Mouse (Mus musculus) forebrain, postnatal 0 days (tissue): ENCODE data around the gene Dnaja3. TPM values are rescaled to one million over a fixed set of nuclear protein-coding genes. Genes with fewer than 3 reads are reported as not detected.

Source experiments
- ATAC-seq: fragments of 200-750 bp; cut with Nextera tagmentation; 2 replicates; pipeline ENCODE4 v1.8.0; 2017; ENCODE audit warnings: mild to moderate bottlenecking, moderate library complexity
- DNase-seq: peaks from one replicate; pipeline ENCODE4 v3.0.0-alpha.2; 2015
- H3K27ac ChIP-seq: fragments of 300-500 bp; sonication (generic); 2 replicates; pipeline ENCODE4 v1.5.1; 2014; ENCODE audit warnings: low read depth, mild to moderate bottlenecking, antibody characterized with exemption, low read length, moderate library complexity, mixed read lengths
- H3K27me3 ChIP-seq: fragments of 300-500 bp; sonication (generic); 2 replicates; pipeline ENCODE4 v1.6.1; 2014; ENCODE audit warnings: mild to moderate bottlenecking, low read length, mixed read lengths; ENCODE audit not compliant: insufficient read depth
- H3K36me3 ChIP-seq: fragments of 300-500 bp; sonication (generic); 2 replicates; pipeline ENCODE4 v1.6.1; 2014; ENCODE audit warnings: mild to moderate bottlenecking, moderate library complexity; ENCODE audit not compliant: insufficient read depth
- H3K4me1 ChIP-seq: fragments of 300-500 bp; sonication (generic); 2 replicates; pipeline ENCODE4 v1.6.1; 2014; ENCODE audit warnings: antibody characterized with exemption; ENCODE audit not compliant: insufficient read depth
- H3K4me2 ChIP-seq: fragments of 300-500 bp; sonication (generic); 2 replicates; pipeline ENCODE4 v1.6.1; 2014; ENCODE audit warnings: low read depth, mild to moderate bottlenecking, moderate library complexity
- H3K4me3 ChIP-seq: fragments of 300-500 bp; sonication (generic); 2 replicates; pipeline ENCODE4 v1.5.1; 2014; ENCODE audit warnings: low read depth, low read length, mixed read lengths
- H3K9ac ChIP-seq: fragments of 300-500 bp; sonication (generic); 2 replicates; pipeline ENCODE4 v1.6.1; 2014; ENCODE audit warnings: mild to moderate bottlenecking
- H3K9me3 ChIP-seq: fragments of 300-500 bp; sonication (generic); 2 replicates; pipeline ENCODE4 v1.6.1; 2016; ENCODE audit warnings: low read length
- CTCF ChIP-seq: sonication (generic); IDR thresholded peaks from 2 replicates; pipeline ENCODE4 v1.5.1; 2016; ENCODE audit warnings: antibody characterized with exemption, control low read depth, low read depth
- WGBS: fragments of 180-500 bp; shearing (Covaris S2); extraction: QIAGEN DNeasy Blood & Tissue Kit; methylation state at CpG from one replicate; pipeline ENCODE4 v1.1.7; 2014; 5-methylcytosine and 5-hydroxymethylcytosine counted together
- polyA plus RNA-seq: library from polyadenylated mRNA; unstranded; fragments of >200 nt; fragmentation: Nextera tagmentation; extraction: Ambion mirVana; gene quantifications from 2 replicates; pipeline ENCODE4 v1.2.1, GENCODE M21; 2015
- total RNA-seq: library from RNA; depleted of rRNA; stranded (reverse); fragments of >200 nt; gene quantifications from 2 replicates; pipeline ENCODE4 v1.2.3, GENCODE M21; 2014

Gene Dnaja3
- total and polyA plus RNA-seq, 2 experiments from 2014 or later: 48.6 to 51.5 TPM

DNA sequence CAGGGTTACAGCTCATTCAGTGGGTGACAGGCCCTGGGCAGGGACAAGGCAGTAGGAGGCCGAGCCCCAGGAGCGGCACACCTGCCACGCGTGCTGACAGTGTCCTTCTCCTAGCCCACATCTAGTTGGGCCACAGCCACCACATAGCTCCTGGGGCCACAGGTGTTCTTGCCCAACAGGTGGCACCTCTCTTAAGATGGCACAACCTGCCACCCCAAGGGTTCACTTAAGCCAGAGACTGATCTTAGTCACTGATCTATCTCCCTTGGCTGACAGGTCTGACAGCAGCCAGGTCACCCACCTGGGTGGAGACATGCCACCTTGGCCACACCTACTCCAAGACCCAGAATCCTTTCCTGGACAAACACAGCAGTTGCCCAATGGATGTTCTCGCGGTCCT is 3.1 kb downstream of the Dnaja3 start:
- H3K4me2 ChIP-seq: no peak overlapping the region
- 75% methylated on average over 6 of the region's 6 CpGs for WGBS
- no peaks in the 10 kb centered on the region for H3K4me1 ChIP-seq
- 0 out of 2 replicates have a peak overlapping the region, but pooled peaks have one; percentile 9 for H3K27ac ChIP-seq
- no peak overlapping the region for H3K4me3 ChIP-seq
- H3K36me3 ChIP-seq: no peaks in the 10 kb centered on the region
- no peak overlapping the region for H3K9ac ChIP-seq
- no peak for ATAC-seq
- H3K9me3 ChIP-seq: no peaks in the 10 kb centered on the region
- H3K27me3 ChIP-seq: no peaks in the 10 kb centered on the region
- DNase-seq: no peak
- TF ChIP-seq CTCF: no peak

GRCm38 (mm10) chr16:4643670-4644419 is 4.1 kb downstream of the Dnaja3 start:
- Histone ChIP-seq H3K27ac (0 out of 2 replicates have a peak overlapping the region, but pooled peaks have one; percentile 9), H3K36me3 (0 out of 2 replicates have a peak, but pooled peaks cover under 1% of the 10 kb centered on the region), H3K27me3 (no peaks in the 10 kb centered on the region), H3K9ac (no peak overlapping the region), H3K4me2 (no peak overlapping the region), H3K4me3 (no peak overlapping the region), H3K9me3 (no peaks in the 10 kb centered on the region), H3K4me1 (no peaks in the 10 kb centered on the region)
- DNase-seq: peak; percentile 82
- TF ChIP-seq CTCF: no peak
- ATAC-seq: peak; percentile 75
- WGBS: 42% methylated on average over 11 of the region's 11 CpGs

DNA sequence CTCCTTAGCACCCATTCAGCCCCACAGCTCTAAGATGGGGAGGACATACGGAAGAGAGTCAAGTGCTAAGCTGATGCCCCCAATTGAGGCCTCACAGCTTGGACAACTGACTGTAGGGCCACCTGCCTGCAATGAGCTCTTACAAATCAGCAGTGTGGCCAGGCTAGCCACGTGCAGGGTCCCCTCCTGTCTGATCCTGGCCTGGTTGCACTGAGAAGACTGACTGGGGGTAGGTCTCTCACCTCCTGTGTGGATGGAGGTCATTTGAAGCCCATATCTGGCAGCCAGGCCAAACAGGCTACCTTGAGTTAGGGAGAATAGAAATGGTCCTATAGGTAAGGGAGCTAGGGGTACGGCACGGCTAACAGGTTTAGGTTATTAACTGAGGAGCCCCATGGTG is 6.1 kb downstream of the Dnaja3 start:
- no peak for TF ChIP-seq CTCF
- H3K4me2 ChIP-seq: no peak overlapping the region
- ATAC-seq: no peak
- DNase-seq: no peak
- H3K27ac ChIP-seq: no peak overlapping the region
- H3K9me3 ChIP-seq: no peaks in the 10 kb centered on the region
- peaks cover 8% of the 10 kb centered on the region; the same call in 1 of the 2 replicates for H3K36me3 ChIP-seq
- no peaks in the 10 kb centered on the region for H3K27me3 ChIP-seq
- no peak overlapping the region for H3K4me3 ChIP-seq
- H3K9ac ChIP-seq: no peak overlapping the region
- H3K4me1 ChIP-seq: no peaks in the 10 kb centered on the region
- 76% methylated on average over 4 of the region's 4 CpGs for WGBS

GRCm38 (mm10) chr16:4646831-4647230 is 7.0 kb downstream of the Dnaja3 start:
- no peak for DNase-seq
- TF ChIP-seq CTCF: no peak
- no peak overlapping the region for H3K4me2 ChIP-seq
- WGBS: 76% methylated on average over 4 of the region's 4 CpGs
- H3K9ac ChIP-seq: no peak overlapping the region
- H3K4me3 ChIP-seq: no peak overlapping the region
- no peak overlapping the region for H3K27ac ChIP-seq
- no peak for ATAC-seq
- H3K4me1 ChIP-seq: no peaks in the 10 kb centered on the region
- no peaks in the 10 kb centered on the region for H3K27me3 ChIP-seq
- no peaks in the 10 kb centered on the region for H3K9me3 ChIP-seq
- H3K36me3 ChIP-seq: peaks cover 13% of the 10 kb centered on the region

DNA sequence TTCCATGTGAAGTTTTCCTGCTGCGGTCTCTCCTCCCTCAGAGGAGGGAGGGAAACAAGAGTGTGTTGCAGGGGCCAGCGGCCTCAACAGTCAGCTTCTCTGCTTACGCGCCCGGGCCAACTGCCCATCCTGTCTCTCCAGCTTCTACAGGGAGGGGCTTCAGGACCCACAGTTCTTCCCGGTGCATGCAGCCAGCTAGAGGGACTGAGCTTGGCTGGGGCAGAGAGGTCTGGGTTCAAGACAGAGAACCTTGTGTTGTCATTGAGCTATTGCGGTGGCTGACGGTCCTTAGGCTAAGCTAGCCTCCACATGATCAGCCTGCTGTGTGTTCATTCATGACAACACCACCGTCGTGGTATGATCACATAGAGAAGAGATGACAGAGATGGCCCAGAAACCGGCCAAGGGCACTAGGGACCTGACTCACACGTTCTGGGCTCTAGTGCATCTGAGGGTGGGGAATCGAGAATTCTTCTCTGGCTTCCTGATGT is 7.9 kb downstream of the Dnaja3 start:
- TF ChIP-seq CTCF: no peak
- Histone ChIP-seq H3K27ac (no peak overlapping the region), H3K36me3 (peaks cover 21% of the 10 kb centered on the region), H3K4me3 (no peak overlapping the region), H3K27me3 (no peaks in the 10 kb centered on the region), H3K9ac (no peak overlapping the region), H3K4me1 (no peaks in the 10 kb centered on the region), H3K4me2 (no peak overlapping the region), H3K9me3 (no peaks in the 10 kb centered on the region)
- no peak for DNase-seq
- peak; percentile 23; the same call in 1 of the 2 replicates for ATAC-seq
- 70% methylated on average over 13 of the region's 13 CpGs for WGBS

DNA sequence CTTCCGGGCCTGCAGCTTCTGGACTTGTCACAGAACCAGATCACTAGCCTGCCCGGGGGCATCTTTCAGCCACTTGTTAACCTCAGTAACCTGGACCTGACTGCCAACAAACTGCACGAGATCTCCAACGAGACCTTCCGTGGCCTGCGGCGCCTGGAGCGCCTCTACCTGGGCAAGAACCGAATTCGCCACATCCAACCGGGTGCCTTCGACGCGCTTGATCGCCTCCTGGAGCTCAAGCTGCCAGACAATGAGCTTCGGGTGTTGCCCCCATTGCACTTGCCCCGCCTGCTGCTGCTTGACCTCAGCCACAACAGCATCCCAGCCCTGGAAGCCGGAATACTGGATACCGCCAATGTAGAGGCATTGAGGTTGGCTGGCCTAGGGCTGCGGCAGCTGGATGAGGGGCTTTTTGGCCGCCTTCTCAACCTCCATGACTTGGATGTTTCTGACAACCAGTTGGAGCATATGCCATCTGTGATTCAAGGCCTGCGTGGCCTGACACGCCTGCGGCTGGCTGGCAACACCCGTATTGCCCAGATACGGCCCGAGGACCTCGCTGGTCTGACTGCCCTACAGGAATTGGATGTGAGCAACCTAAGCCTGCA is 8.7 kb downstream of the Dnaja3 start:
- Histone ChIP-seq H3K36me3 (peaks cover 21% of the 10 kb centered on the region), H3K4me1 (no peaks in the 10 kb centered on the region), H3K4me3 (no peak overlapping the region), H3K9me3 (no peaks in the 10 kb centered on the region), H3K9ac (no peak overlapping the region), H3K27ac (no peak overlapping the region), H3K27me3 (no peaks in the 10 kb centered on the region), H3K4me2 (no peak overlapping the region)
- DNase-seq (no peak), ATAC-seq (no peak)
- WGBS: 87% methylated on average over 28 of the region's 28 CpGs
- TF ChIP-seq CTCF: no peak

DNA sequence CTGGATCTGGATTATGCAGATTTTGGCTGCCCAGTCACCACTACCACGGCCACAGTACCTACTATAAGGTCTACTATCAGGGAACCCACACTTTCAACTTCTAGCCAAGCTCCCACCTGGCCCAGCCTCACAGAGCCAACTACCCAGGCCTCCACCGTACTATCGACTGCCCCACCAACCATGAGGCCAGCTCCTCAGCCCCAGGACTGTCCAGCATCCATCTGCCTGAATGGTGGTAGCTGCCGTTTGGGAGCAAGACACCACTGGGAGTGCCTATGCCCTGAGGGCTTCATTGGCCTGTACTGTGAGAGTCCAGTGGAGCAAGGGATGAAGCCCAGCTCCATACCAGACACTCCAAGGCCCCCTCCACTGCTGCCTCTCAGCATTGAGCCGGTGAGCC is 9.4 kb downstream of the Dnaja3 start:
- no peak for ATAC-seq
- no peak overlapping the region for H3K4me3 ChIP-seq
- no peak overlapping the region for H3K27ac ChIP-seq
- no peaks in the 10 kb centered on the region for H3K27me3 ChIP-seq
- peaks cover 25% of the 10 kb centered on the region for H3K36me3 ChIP-seq
- H3K9ac ChIP-seq: no peak overlapping the region
- no peak overlapping the region for H3K4me2 ChIP-seq
- 89% methylated on average over 5 of the region's 5 CpGs for WGBS
- no peak for DNase-seq
- H3K9me3 ChIP-seq: no peaks in the 10 kb centered on the region
- no peak for TF ChIP-seq CTCF
- no peaks in the 10 kb centered on the region for H3K4me1 ChIP-seq
